Mouse (Mus musculus): ENCODE results near the gene Stx1a.

DNA sequence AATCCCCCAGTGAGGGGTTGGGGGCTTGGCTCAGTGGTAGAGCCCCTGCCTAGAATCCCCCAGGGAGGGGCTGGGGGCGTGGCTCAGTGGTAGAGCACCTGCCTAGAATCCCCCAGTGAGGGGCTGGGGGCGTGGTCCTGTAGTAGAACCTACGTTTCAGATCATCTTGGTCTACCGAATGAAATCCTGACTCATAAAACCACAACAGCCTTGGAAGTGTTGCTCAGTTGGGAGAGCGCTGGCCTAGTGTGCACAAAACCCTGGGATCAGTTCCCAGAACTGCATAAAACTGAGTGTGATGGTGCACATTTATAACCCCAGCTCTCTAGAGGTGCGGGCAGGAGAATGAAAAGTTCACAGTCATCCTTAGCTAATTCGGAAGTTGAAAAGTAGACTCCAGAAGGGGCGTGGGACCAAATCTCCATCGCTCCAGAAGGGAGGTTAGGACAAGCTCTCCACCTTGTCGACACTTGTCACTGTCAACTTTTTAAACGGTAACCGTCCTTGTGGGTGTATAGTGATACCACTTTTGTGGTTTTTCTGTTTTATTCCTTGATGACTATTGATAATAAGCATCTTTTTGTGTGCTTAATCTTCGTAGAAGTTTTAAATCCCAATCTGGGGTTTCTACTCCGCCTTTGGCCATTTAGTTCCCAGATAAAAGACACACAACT, 46.6 kb upstream of the Stx1a start:
- TF ChIP-seq CTCF (IDR thresholded peaks at IDR 0.05) (no peak), EP300 (IDR thresholded peaks at IDR 0.05) (no peak)
